Mouse (Mus musculus) layer of hippocampus, postnatal 25 days (tissue): ENCODE data around the gene Mapk6. TPM values are rescaled to one million over a fixed set of nuclear protein-coding genes. Genes with fewer than 3 reads are reported as not detected.
A peak's percentile ranks its signal among the peaks of the same experiment; 100 is the strongest.

Source experiments
- DNase-seq, 2 experiments: peaks; one replicate each; pipeline ENCODE4 v3.0.0; 2022; ENCODE audit warnings: mixed read lengths in 2 of 2, low spot score in 1 of 2; ENCODE audit errors: extremely low spot score in 1 of 2
- total RNA-seq, 2 experiments: library from RNA; stranded (reverse); gene quantifications; 2 replicates each; pipeline ENCODE4 v1.2.3; 2021

The Mapk6 gene
- total RNA-seq, 2 experiments from 2014 or later = 28.4 TPM

DNA sequence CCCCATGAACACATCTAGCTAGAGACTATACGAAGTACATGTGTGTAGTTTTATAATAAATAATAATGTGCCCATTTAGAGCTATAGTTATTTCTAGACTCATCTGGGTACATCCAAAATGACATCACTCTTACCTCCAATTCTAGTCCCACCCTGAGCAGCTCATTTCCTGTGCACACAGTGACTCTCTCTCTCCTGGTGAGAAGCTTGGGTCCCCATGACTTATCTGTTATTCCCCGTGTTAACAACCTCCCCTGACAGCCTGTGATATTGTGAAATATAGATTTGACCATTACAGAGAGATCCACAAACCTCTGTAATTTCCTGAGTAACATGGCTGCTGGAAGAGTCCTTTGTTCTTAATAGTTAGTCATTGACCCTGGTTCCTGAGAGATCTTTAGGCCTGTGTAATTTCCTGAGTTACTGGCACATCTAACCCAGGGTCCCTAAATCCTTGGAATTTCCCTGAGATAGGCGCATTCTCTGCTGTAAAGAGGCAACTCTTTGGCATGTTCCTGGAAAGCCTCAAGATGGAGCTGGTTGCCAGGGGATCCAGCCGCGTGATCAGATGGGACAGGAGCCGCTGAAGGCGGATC lies 16.1 kb upstream of the Mapk6 start:
- no peak for DNase-seq

DNA sequence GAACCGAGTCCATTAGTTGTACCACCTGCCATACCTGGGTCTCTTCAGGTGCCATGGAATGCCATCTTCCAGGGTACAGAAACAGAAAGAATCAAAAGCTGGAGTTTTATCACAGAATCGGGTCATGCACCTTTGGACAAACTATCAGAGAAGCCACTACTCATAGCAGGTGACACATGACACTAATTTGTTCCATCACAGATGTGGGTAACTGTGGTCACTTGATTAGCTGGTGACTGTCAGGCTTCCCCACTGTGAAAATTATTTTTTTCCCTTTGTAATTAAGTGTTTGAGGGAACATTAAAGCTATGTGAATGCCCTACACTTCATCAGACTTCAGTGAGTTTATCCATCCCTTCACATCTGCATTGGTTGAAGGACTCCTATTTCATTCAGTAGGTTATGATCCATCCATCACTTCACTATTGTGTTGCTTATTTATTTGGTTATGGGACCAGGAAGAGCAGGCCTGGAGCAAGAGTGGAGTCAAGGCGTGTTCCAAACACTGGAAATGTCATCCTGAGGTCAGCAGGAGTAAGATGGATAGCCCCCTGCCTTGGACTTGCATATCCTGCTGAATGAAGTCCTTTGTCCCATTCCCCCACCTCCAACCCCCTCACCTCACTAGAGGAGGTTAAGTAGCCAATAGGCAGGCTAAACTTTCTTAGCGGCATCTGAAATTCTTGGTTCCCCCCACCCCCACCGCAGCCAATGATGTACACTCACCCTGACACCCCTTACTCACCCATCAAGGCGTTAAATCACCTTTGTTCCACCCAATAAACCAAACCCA lies 14.7 kb upstream of the Mapk6 start:
- DNase-seq = no peak

DNA sequence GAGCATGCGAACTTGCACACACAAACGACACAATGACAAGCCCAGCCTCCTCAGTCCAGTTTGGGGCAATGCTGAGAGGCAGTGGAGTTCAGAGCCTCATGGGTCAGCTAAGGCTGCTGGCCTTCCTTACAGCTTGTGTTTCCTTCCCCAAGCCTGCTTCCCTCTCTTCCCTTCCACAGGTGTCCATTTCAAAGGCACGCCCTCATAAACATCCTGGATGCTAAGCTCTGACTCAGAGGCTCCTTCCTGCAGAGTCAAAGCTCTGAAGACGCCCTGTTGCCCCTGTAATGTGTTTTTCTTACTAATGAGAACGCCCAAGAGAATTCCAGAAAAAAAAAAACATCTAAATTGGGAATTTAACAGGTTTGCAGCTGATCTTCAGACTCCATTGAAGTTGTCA lies 13.9 kb upstream of the Mapk6 start:
- DNase-seq = no peak

DNA sequence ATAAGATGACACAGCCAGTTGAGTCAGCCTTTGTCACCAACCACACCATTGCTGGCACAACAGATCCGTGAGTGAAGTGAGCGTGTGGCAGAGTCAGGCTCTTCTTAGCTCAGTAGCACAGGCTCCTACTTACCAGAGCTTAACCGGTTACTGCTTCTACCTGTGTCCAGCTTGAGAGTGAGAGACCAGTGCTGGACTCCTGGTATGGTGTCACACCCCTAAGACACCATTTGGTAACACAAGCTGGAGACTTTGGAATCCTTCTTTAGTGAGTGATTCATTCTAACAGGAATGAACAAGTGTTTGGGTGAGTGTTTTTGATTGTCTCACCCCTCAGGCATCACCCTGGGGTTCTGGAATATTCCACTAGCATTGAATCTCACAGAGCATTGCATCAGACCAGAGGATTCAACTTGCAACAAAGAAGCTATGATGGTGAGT lies 12.5 kb upstream of the Mapk6 start:
- DNase-seq = no peak

DNA sequence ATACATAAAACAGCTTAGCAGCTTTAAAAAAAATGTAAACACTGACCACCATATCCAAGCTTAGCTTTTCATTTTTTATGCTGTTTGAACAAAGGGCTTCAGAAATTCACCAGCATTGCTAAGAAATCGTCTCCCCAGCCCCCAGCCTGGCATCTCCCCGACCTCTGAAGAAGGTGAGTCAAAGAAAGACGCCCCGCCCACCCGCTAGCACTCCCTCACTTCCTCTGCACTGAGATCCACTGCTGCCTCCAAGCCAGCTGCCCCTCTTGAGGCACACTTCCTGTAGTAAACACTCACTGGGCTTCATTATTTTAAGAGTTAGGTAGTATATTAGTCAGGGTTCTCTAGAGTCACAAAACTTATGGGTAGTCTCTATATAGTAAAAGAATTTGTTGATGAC lies 4.4 kb upstream of the Mapk6 start:
- DNase-seq = no peak

DNA sequence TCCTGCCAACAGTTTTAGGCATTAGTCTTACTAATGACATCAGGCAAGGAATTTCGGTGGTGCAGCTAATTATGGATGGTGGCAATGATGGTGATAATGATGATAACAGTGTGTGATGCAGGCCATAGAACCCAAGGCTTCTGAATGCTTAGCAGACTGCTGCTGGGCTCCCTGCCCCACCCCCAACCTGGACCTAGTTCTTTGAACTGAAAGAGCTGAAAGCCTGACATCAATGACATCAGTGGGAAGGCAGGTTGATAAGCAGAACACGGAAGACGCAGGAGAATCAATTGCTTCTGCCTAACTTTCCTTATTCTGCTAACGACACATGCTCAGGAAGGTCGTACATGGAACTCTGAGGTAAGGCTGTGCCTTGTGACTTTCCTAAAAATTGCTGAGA lies 3.4 kb upstream of the Mapk6 start:
- DNase-seq = no peak

DNA sequence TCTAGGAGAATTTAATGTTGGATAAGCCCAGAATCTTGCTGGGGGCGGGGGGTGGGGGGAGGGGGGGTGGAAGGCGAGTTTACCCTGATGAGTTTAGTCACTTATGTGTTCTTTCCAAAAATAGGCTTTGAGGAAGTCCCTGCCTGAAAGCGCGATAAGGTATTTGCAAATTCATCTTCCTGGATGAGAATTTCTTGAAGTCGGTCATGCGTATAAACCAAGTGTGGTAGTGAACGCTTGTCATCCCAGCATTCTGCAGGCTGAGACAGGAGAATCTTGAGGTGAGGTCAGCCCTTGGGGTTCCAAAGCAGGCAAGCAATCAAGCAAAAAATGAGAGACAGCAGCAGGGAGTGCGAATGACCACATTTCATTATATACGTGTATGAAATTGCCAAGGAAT lies 1.8 kb upstream of the Mapk6 start:
- no peak for DNase-seq

DNA sequence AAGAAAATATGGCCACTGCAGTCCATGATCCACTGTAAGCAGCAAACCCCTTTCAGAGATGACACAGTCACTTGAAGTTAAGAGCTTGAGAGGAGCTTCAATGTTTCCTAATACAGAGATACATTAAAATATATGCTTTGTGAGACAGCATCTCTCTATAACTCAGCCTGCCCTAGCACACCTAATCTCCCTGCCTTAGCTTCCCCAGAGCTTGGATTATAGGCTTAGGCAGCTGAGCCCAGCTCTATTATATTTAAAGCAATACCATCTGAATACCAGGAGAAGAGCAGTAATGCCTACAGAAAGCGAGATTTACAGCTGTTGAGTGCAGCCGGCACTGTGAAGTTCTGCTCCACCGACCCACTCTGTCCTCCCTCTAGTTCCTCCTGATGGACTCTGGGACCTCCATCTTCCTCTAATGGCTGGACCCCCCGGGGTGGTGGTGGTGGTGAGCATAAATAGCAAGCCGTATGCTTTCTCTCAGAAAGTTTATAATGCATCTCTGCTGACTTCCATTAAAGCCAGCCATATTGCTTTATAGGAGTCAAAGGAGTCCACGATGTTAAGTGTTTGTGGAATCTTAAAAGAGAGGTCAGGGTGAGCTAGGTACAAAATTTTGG lies 1.2 kb upstream of the Mapk6 start:
- no peak for DNase-seq

DNA sequence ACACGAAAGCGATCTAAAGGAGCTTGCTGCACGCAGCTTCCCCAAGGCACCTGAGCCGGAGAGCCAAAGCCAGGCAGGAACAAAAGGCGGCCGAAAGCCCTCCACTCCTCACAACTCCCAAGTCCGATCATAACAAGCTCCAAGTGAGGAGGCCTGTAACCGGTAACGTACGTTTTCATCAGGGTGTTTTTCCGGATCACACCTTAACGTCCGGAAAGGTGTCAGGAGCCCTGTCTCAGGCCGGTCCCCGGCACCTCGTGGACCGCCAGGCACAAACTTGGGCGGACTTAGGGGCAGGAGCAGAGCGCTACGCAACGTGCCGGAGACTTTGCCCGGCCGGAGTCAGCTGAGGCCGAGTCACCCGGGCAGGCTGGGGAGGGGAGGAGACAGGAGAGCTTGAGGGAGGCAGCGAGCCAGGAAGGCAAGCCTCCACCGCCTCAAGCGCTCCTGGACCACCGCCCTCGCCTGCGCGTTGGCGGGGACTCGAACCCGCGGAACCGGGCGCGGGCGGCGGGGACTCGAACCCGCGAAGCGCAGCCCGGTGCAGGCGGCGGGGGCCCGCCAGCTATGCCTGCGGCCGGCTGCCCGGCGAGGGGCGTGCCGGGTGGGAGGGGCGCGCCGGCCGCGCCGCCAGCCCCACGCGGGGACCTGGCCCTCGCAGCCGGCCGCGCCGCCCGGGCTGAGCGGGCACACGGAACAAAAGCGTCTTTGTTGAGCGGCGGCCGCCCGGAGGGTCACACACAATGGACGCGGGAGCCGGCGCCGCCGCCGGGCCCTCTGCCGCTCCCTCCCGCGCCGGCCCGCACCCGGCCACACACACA lies 564 bp downstream of the Mapk6 start:
- DNase-seq = peak in 1 of 2 experiments; percentile 35

DNA sequence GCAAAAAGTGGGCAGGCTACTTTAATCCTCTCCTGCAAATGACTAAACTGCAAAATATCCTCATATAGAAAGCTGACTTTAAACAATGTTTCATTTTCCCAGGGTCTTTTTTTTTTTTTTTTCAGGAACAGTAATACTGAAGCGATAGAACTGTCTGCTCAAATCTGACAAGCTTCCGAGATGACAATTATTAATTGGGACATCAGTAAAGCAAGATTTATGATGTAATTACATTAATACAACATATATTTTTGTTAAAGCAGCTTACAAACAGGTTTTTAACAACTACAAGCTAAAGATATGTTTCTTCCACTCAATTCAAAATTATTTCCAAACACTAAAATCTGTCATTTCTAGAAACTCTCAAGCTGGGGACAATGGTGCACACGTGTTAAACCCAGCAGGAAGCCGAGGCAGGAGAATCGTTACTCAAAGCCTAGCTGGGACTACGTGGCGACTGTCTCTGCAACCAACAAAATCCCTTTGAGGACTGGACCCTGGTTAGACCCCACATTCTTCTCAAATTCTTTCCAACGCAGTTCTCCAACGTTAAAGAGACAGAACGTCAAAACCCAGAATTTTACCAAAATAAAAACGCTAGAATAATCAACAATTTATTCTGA lies 1.5 kb downstream of the Mapk6 start:
- no peak for DNase-seq

DNA sequence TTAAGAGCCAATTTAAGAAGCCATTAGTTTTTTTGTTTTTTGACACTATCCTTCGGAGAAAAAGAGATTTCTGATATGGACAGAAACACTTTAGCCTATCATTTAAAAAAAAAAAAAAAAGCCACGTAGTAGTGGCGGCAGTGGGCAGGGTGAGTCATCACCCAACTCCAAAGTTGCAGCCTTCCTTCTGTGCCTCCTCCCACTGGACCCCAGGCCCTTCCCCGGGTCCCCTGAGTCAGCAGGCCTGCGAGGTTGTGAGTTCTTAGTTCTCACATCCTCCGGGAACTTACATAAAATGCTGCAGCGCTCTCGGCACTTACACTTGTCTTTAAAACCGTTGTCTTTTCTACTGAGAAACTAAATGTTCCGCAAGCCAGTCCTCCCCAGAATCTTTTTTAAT lies 2.0 kb downstream of the Mapk6 start:
- no peak for DNase-seq

DNA sequence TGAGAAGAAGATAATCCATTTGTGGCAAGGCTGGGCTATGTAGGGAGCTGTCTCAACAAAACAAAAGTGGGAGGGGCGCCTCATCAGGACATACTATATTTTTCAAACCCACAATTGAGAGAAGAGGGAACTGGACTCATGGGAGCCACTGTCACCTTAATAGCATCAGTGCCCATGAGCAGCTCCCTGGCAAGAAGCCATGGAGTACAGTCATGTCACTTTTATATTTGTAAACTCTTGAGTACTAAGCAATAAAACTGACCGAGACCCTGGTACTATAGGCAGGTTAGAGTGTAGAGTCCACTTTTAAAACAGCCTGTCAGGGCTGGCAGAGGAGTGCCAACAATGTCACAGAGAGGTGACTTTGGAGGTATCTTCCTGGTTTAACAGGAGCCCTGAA lies 3.7 kb downstream of the Mapk6 start:
- no peak for DNase-seq

DNA sequence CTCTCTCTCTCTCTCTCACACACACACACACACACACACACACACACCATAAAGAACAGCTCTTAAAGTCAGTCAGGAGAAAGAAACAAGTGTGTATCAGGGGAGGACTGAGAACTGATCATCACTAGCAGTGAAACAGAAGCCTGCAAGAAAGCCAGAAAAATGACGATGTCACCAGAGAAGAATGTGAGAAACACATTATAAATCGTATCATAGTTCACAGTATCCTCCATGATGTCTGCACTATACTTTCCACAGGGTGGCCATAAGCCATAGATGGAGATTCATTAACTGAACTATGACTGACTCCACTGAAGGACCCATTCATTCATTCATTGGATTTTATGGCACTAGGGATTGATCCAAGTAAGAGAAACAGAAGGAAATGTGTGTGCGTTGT lies 6.3 kb downstream of the Mapk6 start:
- DNase-seq = no peak

DNA sequence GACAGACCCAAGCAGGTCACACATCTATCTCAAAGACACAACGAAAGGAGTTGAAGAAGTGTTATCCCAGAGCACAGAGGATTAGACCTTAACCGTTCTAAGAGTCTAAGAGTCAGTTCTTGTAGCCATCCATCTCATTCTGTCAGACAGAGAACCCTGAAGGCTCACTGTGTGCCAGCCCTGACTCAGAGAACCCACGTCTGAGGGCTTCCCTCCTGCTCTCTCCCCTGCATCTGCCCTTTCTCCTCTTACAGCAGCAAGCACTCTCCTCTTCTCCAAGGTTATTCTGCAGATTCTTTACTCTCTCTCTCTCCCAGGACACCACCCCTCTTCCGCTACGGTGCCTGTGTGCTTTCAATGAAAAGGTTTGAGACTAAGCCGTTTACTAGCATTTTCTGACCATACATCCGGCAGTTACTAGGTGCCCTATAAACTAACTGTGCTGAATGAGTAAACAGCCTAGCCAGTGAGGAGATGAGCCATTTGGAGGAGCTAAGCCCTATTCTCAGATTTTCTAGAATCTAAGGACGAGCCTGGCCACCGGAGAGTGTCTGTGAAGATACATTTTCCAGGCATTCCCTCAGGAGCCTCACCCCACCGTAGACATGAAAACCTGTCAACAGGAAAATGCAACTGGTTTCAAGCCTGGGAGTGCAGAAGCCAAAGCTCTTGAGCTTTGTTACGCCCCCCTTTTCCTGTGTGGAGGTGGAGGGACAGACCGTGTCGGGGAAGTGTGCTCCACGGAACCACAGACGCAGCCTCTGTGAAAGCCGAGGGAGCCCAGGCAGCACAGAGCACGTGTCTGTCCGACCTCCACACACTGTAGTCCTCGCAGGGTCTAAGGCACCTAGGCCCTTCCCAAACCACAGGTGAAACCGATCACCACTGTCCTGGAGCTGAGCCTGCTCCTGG lies 8.0 kb downstream of the Mapk6 start:
- no peak for DNase-seq

DNA sequence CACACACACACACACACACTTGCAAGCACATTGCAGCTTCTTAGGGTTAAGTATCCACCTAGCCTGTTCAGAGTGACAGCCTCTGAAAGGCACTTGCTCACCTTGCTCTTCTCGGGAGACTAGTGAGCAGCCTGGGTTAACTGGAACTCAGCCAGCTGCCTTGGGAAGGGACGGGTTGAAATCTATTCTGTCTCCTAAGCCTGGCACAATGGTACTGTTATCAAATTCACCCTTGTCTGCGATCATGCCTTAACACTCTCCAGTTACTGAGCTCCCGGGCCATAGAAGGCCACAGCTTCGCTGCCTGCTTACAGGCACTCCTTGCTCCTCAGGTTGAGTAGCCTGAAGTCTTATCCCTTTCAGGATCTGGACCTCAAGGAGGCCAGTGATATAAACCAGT lies 9.2 kb downstream of the Mapk6 start:
- no peak for DNase-seq

DNA sequence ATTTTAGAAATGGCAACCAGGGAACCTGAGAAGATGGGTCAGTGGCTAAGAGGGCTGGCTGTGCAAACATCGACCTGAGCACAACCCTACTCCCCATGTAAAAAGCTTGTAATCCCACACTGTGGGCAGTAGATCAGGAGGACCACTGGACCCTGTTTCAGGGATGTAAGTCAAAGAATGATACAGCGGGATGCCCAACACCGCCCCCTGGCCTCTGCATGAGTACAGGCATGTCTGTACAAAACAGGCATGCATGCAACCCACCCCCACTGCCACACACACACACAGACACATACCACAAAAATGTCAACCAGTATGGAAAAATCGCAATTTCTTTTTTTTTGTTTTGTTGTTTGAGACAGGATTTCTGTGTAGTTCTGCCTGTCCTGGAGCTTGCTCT lies 10.7 kb downstream of the Mapk6 start:
- DNase-seq = no peak

DNA sequence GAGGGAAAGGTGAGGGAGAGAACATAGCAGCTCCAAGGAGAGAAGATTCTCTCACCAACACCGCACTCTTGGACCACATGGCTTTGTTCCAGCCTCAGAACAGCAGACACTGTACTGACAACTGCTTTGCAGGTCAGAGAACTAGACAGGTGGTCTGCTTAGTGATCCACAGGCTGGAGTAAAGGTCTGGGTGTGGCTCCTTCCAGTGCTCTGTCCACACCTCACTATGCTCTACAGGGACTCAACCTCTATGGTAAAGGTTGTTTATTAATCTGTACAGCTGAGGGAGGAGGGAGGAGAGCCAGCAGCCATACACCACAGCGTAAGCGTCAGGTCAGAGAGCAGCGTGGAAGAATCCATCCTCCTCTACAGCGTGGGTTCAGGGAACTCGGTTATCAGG lies 13.8 kb downstream of the Mapk6 start:
- DNase-seq = no peak

DNA sequence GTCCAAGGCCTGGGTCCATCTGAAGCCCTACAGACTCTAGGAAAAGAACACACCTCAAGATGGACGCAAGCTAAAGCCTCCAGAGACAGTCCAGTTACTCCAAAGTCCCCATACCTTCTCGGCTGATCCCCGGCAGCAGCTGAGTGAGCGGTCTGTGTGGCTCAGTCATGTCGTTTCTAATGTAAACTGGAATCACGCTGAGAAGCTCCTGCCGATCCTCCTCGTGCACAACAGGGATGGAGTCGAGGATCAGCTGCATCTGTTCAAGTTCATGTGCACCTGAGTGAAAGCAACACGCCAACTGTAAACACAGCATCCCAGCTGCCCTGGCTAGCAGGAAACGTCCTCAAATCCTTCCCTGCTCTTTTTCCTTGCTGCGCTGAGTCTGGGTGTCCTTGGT lies 16.6 kb downstream of the Mapk6 start:
- DNase-seq = no peak

DNA sequence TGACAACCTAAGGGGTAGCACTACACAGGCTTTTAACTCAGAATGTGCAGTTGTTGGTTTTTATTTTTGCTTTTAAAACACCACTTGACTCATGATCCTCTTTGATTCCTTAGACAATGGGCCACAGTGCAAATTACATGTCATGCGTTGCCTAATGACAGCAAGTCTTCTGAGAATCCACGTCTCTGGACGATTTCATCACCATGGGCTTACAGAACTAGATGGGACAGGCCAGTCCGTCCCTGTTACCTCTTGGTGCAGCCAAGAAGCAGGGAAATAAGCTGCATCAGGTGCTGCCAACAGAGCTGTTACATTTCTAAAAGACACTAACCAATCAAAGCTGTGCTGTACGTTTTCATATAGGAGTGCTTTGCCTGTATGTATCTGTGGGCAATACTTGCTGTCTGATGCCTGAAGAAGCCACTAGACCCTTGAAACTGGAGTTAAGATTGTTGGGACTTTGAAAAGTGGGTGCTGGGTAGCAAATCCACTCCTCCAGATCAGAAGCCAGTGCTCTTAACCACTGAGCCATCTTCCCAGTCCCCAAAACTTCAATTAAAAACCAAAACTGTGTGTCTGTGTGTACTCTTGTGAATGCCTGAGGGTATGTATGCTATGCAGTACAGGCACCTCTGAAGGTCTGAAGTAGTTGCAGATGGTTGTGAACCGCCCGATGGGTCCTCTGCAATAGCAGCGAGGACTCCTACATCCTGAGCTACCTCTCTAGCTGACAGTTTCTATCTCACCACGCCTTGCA lies 24.4 kb downstream of the Mapk6 start:
- no peak for DNase-seq
